Mouse (Mus musculus) midbrain, embryonic 12.5 days (tissue): ENCODE measurements around the gene Arhgap24. TPM values are rescaled to one million over a fixed set of nuclear protein-coding genes. Genes with fewer than 3 reads are reported as not detected.

Experiments
- ATAC-seq: fragments of 200-750 bp; cut with Nextera tagmentation; 2 replicates; pipeline ENCODE4 v1.8.0; 2017; ENCODE audit warnings: low read depth, moderate TSS enrichment, moderate library complexity; ENCODE audit not compliant: low FRiP score
- H3K27ac ChIP-seq: fragments of 300-500 bp; sonication (generic); replicated peaks from 2 replicates; pipeline ENCODE4 v1.5.1; 2016; ENCODE audit warnings: mild to moderate bottlenecking
- H3K27me3 ChIP-seq: fragments of 300-500 bp; sonication (generic); 2 replicates; pipeline ENCODE4 v1.6.1; 2016; ENCODE audit warnings: mild to moderate bottlenecking
- H3K36me3 ChIP-seq: fragments of 300-500 bp; sonication (generic); 2 replicates; pipeline ENCODE4 v1.6.1; 2016
- H3K4me1 ChIP-seq: fragments of 300-500 bp; sonication (generic); 2 replicates; pipeline ENCODE4 v1.6.1; 2016
- H3K4me2 ChIP-seq: fragments of 300-500 bp; sonication (generic); replicated peaks from 2 replicates; pipeline ENCODE4 v1.6.1; 2016; ENCODE audit warnings: mild to moderate bottlenecking, moderate library complexity
- H3K4me3 ChIP-seq: fragments of 300-500 bp; sonication (generic); 2 replicates; pipeline ENCODE4 v1.5.1; 2016; ENCODE audit warnings: mild to moderate bottlenecking
- H3K9ac ChIP-seq: fragments of 300-500 bp; sonication (generic); replicated peaks from 2 replicates; pipeline ENCODE4 v1.6.1; 2016; ENCODE audit warnings: mild to moderate bottlenecking, moderate library complexity
- H3K9me3 ChIP-seq: fragments of 300-500 bp; sonication (generic); 2 replicates; pipeline ENCODE4 v1.6.1; 2016; ENCODE audit warnings: mild to moderate bottlenecking
- WGBS: fragments of 180-500 bp; shearing (Covaris S2); methylation state at CpG from one replicate; pipeline ENCODE4 v1.1.7; 2016; 5-methylcytosine and 5-hydroxymethylcytosine counted together
- polyA plus RNA-seq: library from polyadenylated mRNA; unstranded; fragments of >200 nt; fragmentation: Nextera tagmentation; extraction: Ambion mirVana; gene quantifications from 2 replicates; pipeline ENCODE4 v1.2.1, GENCODE M21; 2016

The Arhgap24 gene
- polyA plus RNA-seq, 1 experiment from 2014 or later = 5.7 TPM

DNA sequence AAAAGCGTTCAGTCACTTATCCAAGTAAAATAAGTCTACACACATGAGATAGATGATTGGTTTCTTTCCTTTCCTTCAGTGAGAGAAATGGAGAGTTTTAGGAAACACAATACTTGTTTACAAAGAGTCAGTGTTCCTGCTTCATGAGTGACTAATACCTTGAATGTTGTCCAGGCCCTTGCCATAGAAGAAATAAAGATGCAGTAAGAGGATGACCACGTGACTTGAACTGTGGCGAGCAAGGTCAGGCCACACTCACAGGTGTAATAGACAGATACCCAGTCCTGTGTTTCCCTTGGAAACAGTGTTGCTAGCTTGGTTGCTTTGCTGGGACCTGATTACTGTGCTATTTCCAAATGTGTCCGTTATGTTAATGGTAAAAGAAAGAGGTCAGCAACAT is 23.4 kb downstream of the Arhgap24 start:
- Histone ChIP-seq H3K4me2 (no peak overlapping the region), H3K9me3 (no peaks in the 10 kb centered on the region), H3K4me1 (no peaks in the 10 kb centered on the region), H3K9ac (no peak overlapping the region), H3K27ac (no peak overlapping the region), H3K27me3 (no peaks in the 10 kb centered on the region), H3K36me3 (no peaks in the 10 kb centered on the region), H3K4me3 (no peak overlapping the region)
- no peak for ATAC-seq
- WGBS = 89% methylated on average over 4 of the region's 4 CpGs

DNA sequence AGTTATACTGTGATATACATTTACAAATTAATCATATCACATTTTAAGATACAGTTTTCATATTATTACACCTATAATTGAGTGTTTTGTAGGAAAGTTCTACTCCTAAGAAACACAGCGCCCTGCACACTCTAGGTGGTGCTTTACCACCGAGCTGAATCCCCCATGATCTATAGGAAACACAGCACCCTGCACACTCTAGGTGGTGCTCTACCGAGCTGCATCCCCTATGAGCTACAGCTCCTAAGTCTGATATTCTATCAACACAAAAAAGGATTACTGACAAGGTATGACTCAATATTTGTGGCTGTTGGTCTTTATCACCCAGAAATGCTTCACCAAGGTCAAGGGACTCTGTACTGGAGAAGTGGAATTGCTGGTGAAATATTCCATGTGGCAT is 27.0 kb downstream of the Arhgap24 start:
- H3K9ac ChIP-seq = no peak overlapping the region
- H3K4me1 ChIP-seq = no peaks in the 10 kb centered on the region
- no peak overlapping the region for H3K27ac ChIP-seq
- H3K36me3 ChIP-seq = no peaks in the 10 kb centered on the region
- no peak for ATAC-seq
- WGBS = 85% methylated on average over 3 of the region's 3 CpGs
- no peaks in the 10 kb centered on the region for H3K9me3 ChIP-seq
- no peak overlapping the region for H3K4me3 ChIP-seq
- no peaks in the 10 kb centered on the region for H3K27me3 ChIP-seq
- H3K4me2 ChIP-seq = no peak overlapping the region

DNA sequence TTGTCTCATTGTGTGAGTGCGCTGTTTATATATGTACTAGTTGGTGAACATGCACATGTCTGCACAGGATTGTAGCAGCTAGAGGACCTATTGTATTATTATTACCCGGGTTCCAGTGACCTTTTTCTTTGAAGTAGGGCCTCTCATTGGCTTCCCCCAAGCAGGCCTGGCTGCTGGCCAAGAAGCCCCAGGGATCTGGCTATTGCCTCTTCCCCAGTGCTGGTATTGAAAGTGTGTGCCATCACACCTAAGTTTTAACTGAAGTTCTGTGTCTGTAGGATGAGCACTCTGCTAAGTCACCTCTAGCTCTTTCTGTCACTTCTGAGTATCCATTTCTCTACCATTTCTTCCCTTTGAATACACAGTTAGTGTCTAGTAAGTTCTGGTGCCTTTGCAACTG is 28.2 kb downstream of the Arhgap24 start:
- Histone ChIP-seq H3K4me2 (no peak overlapping the region), H3K9me3 (no peaks in the 10 kb centered on the region), H3K4me3 (no peak overlapping the region), H3K9ac (no peak overlapping the region), H3K27ac (no peak overlapping the region), H3K36me3 (no peaks in the 10 kb centered on the region), H3K27me3 (no peaks in the 10 kb centered on the region), H3K4me1 (0 out of 2 replicates have a peak, but pooled peaks cover 8% of the 10 kb centered on the region)
- WGBS = 73% methylated on average over 2 of the region's 2 CpGs
- ATAC-seq = no peak

DNA sequence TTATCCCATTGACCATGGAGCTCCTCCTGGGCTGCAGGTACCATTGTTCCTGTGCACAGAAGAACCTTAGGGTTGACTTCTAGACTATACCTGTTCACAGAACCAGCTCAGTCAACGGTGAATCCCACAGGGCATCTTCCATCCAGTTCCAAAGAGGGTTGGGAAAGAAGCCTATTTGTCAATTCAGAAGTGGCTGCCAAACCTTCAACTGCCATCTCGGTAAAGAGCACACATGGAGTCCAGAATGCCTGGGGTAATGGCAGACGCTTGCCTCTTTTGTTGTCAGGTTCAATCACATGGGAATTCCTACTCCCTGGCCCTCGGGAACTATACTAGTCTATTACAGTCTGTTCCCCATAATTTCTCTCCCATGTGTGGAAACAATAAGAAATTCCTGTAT is 30.5 kb downstream of the Arhgap24 start:
- no peak overlapping the region for H3K4me3 ChIP-seq
- no peak overlapping the region for H3K9ac ChIP-seq
- H3K9me3 ChIP-seq = no peaks in the 10 kb centered on the region
- WGBS = 83% methylated on average over 4 of the region's 4 CpGs
- 0 out of 2 replicates have a peak, but pooled peaks cover 8% of the 10 kb centered on the region for H3K4me1 ChIP-seq
- ATAC-seq = no peak
- no peak overlapping the region for H3K4me2 ChIP-seq
- no peaks in the 10 kb centered on the region for H3K27me3 ChIP-seq
- no peak overlapping the region for H3K27ac ChIP-seq
- no peaks in the 10 kb centered on the region for H3K36me3 ChIP-seq

DNA sequence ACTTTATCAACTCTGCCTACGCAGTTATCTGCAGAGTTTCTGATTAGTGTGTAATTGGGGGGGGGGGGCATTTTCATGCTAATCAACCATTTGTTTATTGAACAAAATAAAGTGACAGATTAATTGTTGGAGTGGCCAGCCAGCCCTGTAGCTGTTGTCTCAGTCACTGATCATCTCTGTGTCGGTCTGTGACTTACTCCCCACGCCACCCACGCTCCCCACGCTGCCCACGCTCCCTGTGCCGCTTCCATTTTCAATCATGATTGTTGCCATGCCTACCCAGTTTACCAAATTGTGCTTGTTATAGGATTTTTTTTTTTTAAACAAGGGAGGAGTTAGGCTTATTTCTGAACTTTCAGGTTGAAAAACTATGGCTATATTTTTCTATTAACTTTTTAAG is 34.3 kb downstream of the Arhgap24 start:
- no peak overlapping the region for H3K4me3 ChIP-seq
- ATAC-seq = no peak
- no peaks in the 10 kb centered on the region for H3K36me3 ChIP-seq
- H3K4me1 ChIP-seq = 0 out of 2 replicates have a peak, but pooled peaks cover 8% of the 10 kb centered on the region
- no peaks in the 10 kb centered on the region for H3K9me3 ChIP-seq
- H3K4me2 ChIP-seq = no peak overlapping the region
- no peak overlapping the region for H3K27ac ChIP-seq
- WGBS = 70% methylated on average over 7 of the region's 7 CpGs
- no peak overlapping the region for H3K9ac ChIP-seq
- no peaks in the 10 kb centered on the region for H3K27me3 ChIP-seq

DNA sequence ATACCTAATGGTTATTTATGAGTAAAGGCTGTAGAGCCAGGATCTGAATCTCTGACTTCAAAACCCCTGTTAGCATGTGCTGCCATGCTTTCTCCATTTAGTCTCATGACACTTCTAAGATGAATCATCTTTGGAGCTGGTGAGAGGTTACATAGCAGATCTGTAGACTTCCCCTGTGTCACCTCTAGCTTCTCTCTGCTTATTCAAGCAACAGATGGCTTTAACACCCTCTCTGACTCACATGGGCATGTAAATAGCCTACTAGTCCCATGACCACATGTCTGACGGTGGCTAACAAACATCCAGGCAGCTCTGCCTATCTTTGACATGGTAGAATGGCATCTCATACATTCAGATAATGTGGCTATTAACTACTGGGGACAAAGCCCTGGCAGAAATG is 39.3 kb downstream of the Arhgap24 start:
- Histone ChIP-seq H3K4me1 (no peaks in the 10 kb centered on the region), H3K36me3 (no peaks in the 10 kb centered on the region), H3K9me3 (no peaks in the 10 kb centered on the region), H3K27ac (no peak overlapping the region), H3K27me3 (no peaks in the 10 kb centered on the region), H3K4me3 (no peak overlapping the region), H3K9ac (no peak overlapping the region), H3K4me2 (no peak overlapping the region)
- ATAC-seq = no peak
- 84% methylated on average over 1 of the region's 1 CpGs for WGBS

DNA sequence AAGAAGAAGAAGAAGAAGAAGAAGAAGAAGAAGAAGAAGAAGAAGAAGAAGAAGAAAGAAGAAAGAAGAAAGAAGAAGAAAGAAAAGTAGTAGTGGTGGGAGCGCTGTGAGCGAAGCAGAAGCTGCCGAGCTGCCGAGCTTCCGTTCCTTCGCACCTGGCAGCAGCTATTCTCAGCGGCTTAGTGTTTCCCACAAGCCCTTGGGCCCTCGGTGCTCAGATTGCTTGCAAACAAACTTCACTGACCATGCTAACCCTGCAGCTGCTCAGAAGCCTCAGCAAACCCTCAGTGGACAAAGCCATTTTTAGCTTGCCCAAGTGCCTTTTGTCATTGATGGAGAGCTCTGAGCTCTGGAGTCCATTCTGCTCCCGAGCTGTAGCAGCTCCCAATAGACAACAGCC is 54.1 kb downstream of the Arhgap24 start:
- 84% methylated on average over 9 of the region's 9 CpGs for WGBS
- no peak overlapping the region for H3K27ac ChIP-seq

DNA sequence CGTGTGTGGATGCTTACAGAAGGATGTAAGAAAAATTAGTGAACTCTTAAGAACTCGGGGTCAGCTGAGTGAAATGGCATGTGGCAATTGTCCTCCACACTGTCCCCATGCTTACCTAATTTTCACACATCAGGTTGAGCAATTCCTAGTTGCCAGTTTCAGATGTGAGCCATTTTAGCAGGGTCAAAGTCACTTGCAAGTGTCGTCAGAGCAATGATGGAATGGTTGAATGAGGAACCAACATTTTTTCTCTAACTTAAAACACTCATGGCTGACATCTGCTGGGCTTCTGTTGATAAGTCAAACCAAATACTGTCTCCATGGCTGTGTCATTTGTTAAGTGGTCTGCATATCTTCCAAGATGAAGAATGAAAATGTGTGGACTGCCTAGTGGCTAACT is 56.6 kb downstream of the Arhgap24 start:
- H3K4me1 ChIP-seq = no peaks in the 10 kb centered on the region
- no peak overlapping the region for H3K27ac ChIP-seq
- H3K4me3 ChIP-seq = no peak overlapping the region
- H3K27me3 ChIP-seq = no peaks in the 10 kb centered on the region
- H3K36me3 ChIP-seq = no peaks in the 10 kb centered on the region
- H3K9me3 ChIP-seq = no peaks in the 10 kb centered on the region
- whole genome bisulfite sequencing = 88% methylated on average over 3 of the region's 3 CpGs
- no peak overlapping the region for H3K4me2 ChIP-seq
- no peak overlapping the region for H3K9ac ChIP-seq
- no peak for ATAC-seq

More for the DNA sequence above, 54.1 kb downstream of the Arhgap24 start:
- Histone ChIP-seq H3K27me3 (no peaks in the 10 kb centered on the region), H3K36me3 (no peaks in the 10 kb centered on the region), H3K9ac (no peak overlapping the region), H3K4me1 (no peaks in the 10 kb centered on the region), H3K9me3 (no peaks in the 10 kb centered on the region), H3K4me3 (no peak overlapping the region), H3K4me2 (no peak overlapping the region)
- no peak for ATAC-seq

DNA sequence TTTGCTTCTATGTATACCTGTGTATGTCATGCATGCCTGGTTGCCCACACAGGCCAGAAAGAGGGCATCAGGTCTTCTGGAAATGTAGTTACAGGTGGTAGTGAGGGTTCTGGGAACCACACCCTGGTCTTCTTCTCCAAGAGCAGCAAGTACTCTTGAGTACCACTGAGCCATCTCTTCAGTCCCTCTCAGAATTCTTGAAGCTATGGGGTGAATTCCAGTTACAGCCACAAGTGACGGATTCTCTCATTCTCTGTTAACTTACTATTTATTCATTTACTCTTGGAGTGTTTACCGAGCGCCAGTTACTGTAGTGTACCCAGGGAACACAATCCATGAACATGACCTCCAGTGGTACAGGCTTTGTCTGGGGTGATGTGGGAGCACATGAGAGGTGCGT is 65.1 kb downstream of the Arhgap24 start:
- no peak overlapping the region for H3K4me3 ChIP-seq
- no peak overlapping the region for H3K27ac ChIP-seq
- no peaks in the 10 kb centered on the region for H3K9me3 ChIP-seq
- WGBS = 87% methylated on average over 4 of the region's 4 CpGs
- H3K4me1 ChIP-seq = no peaks in the 10 kb centered on the region
- ATAC-seq = no peak
- no peak overlapping the region for H3K4me2 ChIP-seq
- no peaks in the 10 kb centered on the region for H3K27me3 ChIP-seq
- H3K36me3 ChIP-seq = no peaks in the 10 kb centered on the region
- no peak overlapping the region for H3K9ac ChIP-seq

DNA sequence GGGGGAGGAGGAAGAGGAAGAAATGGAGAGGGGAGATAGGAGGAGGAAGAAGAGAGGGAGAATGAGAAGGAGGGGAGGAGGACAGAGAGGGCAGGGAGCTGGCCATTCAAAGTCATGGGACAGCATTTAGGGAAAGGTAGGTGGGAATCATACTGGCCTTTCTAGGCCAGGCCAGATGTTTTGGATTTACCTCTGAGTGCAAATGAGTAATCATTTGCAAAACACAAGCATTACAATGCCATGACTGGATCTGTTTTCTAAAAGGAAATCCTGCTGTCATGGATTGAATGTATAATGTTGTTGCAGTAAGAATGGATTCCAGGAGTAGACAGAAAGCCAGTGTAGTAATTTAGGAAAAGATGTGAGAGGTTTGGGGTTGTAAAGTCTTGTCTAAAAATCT is 66.6 kb downstream of the Arhgap24 start:
- H3K36me3 ChIP-seq = no peaks in the 10 kb centered on the region
- ATAC-seq = no peak
- H3K4me3 ChIP-seq = no peak overlapping the region
- H3K9ac ChIP-seq = no peak overlapping the region
- H3K27me3 ChIP-seq = no peaks in the 10 kb centered on the region
- H3K27ac ChIP-seq = no peak overlapping the region
- H3K4me1 ChIP-seq = no peaks in the 10 kb centered on the region
- H3K9me3 ChIP-seq = no peaks in the 10 kb centered on the region
- no peak overlapping the region for H3K4me2 ChIP-seq

DNA sequence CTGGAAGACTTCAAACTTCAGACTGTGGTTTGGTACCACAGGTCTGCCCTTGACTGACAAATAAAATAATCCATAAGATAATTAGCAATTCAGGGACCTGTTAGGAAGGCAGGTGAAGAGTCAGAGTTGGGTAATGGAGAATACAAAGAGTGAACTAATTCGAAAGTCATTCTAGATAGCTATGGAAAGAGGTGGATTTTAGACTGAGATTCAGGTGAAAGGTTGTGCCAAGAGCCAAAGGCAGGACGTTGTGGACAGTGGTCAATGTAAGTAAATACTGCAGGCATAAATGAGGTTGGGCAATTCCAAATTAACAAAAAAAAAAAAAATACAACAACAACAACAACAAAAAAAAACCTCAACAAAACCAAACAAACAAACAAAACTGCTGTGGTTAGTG is 67.2 kb downstream of the Arhgap24 start:
- no peaks in the 10 kb centered on the region for H3K9me3 ChIP-seq
- H3K27ac ChIP-seq = no peak overlapping the region
- no peaks in the 10 kb centered on the region for H3K36me3 ChIP-seq
- ATAC-seq = no peak
- no peaks in the 10 kb centered on the region for H3K4me1 ChIP-seq
- H3K4me3 ChIP-seq = no peak overlapping the region
- 81% methylated on average over 2 of the region's 2 CpGs for WGBS
- H3K9ac ChIP-seq = no peak overlapping the region
- H3K27me3 ChIP-seq = no peaks in the 10 kb centered on the region
- no peak overlapping the region for H3K4me2 ChIP-seq

DNA sequence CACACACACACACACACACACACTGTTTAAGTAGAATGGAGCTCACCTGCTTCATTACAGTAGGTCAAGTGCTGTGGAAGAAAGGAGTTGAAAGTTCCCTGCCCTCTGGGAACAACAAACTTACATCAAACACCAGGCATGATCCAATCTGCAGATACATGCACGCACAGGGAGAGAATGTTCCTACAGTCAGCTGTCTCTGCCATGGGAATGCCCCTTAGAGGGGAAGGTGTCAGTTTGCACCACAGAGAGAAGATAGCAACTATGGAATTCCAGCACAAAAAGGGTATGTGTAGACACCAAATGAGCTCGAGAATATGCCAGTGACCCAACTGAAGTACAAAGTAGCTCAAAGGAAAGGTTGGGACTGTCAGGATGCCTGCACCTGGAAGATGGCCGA is 69.0 kb downstream of the Arhgap24 start:
- Histone ChIP-seq H3K36me3 (no peaks in the 10 kb centered on the region), H3K4me2 (no peak overlapping the region), H3K9me3 (no peaks in the 10 kb centered on the region), H3K4me1 (no peaks in the 10 kb centered on the region), H3K4me3 (no peak overlapping the region), H3K27ac (no peak overlapping the region), H3K27me3 (no peaks in the 10 kb centered on the region), H3K9ac (no peak overlapping the region)
- no peak for ATAC-seq
- 73% methylated on average over 3 of the region's 3 CpGs for WGBS

DNA sequence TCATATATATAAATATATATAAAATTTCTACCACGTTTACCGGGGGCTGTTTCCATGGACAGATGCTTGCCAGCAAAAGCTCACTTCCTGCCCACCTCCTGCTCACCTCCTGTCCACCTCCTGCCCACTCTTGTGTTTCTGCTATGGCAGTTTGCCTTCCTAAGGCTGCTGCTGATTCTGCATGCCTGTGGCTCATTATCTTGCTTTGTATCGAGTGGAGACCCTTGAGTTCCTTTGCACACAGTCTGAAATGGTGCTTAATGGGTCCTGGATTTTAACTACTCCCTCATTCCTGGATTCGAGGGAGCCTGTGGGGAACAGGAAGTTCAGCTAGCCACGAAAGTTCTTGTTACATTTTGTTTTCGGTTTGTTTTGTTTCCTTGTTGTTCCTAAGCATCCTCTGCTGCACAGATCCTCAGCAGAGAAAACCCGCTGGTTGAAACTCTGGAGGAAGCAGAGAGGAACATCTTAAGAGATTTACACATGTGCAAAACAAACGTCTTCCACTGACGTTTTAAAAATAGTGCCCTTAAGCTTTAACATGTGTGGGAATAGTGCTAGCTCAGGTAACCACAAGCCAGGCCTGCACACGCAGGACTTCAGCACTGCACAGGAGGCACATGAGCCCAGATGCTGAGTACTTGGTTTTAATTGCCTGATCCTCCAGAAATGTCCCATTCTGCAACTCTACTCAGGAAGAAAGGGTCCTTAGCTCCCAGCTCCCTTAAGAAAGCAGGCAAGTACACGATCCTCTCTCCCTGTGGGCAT is 69.9 kb downstream of the Arhgap24 start:
- no peak overlapping the region for H3K27ac ChIP-seq
- H3K36me3 ChIP-seq = no peaks in the 10 kb centered on the region
- H3K4me1 ChIP-seq = no peaks in the 10 kb centered on the region
- no peak for ATAC-seq
- 67% methylated on average over 11 of the region's 11 CpGs for WGBS
- H3K4me2 ChIP-seq = no peak overlapping the region
- H3K27me3 ChIP-seq = no peaks in the 10 kb centered on the region
- no peak overlapping the region for H3K4me3 ChIP-seq
- H3K9ac ChIP-seq = no peak overlapping the region
- H3K9me3 ChIP-seq = no peaks in the 10 kb centered on the region
